Mouse (Mus musculus) cerebellum, adult (tissue): Measurements from ENCODE around the gene Krt42.
"Not testable (repeated sequence)": the region's sequence is repeated elsewhere in the genome, so short reads cannot be mapped to it uniquely, and the experiment has no call there.

Source experiments
- ATAC-seq: cut with Nextera tagmentation; 2 replicates; pipeline ENCODE4 v1.9.2; 2017; ENCODE audit warnings: mild to moderate bottlenecking, moderate library complexity, mixed read lengths; ENCODE audit not compliant: insufficient number of reproducible peaks, low FRiP score, low TSS enrichment

Gene Krt42

GRCm38 (mm10) chr11:100281596-100282544 lies 12.2 kb upstream of the Krt42 start:
- no peak; the same call in 1 of the 2 replicates for ATAC-seq

GRCm38 (mm10) chr11:100278759-100279158 lies 9.1 kb upstream of the Krt42 start:
- no peak for ATAC-seq

GRCm38 (mm10) chr11:100277726-100278480 lies 8.2 kb upstream of the Krt42 start:
- no peak for ATAC-seq

GRCm38 (mm10) chr11:100275466-100275865 lies 5.8 kb upstream of the Krt42 start:
- no peak for ATAC-seq

GRCm38 (mm10) chr11:100274719-100275118 lies 5.0 kb upstream of the Krt42 start:
- ATAC-seq, result no peak

GRCm38 (mm10) chr11:100271878-100272277 lies 2.2 kb upstream of the Krt42 start:
- no peak for ATAC-seq

- ATAC-seq, result no peak
Measured at GRCm38 (mm10) chr11:100262058-100262980, 7.4 kb downstream of the Krt42 start.

GRCm38 (mm10) chr11:100261235-100261605 lies 8.5 kb downstream of the Krt42 start:
- no peak for ATAC-seq

GRCm38 (mm10) chr11:100260514-100261234 lies 9.0 kb downstream of the Krt42 start, which contains the start of gene Krt17:
Gene Krt17, minus strand, starts transcription at chr11:100261029.
- no peak for ATAC-seq

GRCm38 (mm10) chr11:100259079-100259478 lies 10.6 kb downstream of the Krt42 start:
- no peak for ATAC-seq

- no peak for ATAC-seq
Measured at GRCm38 (mm10) chr11:100257967-100258366, 11.7 kb downstream of the Krt42 start.

GRCm38 (mm10) chr11:100255514-100255913 lies 14.2 kb downstream of the Krt42 start:
- no peak for ATAC-seq

- ATAC-seq, result no peak
Measured at GRCm38 (mm10) chr11:100254360-100255090, 15.1 kb downstream of the Krt42 start.

GRCm38 (mm10) chr11:100248852-100249465 lies 20.7 kb downstream of the Krt42 start, which contains the start of gene Krt16:
Gene Krt16, minus strand, starts transcription at chr11:100248902.
- ATAC-seq, result no peak

- ATAC-seq, result not testable (repeated sequence)
Measured at GRCm38 (mm10) chr11:100246471-100246870, 23.2 kb downstream of the Krt42 start.

- not testable (repeated sequence) for ATAC-seq
Measured at GRCm38 (mm10) chr11:100240272-100240671, 29.4 kb downstream of the Krt42 start.

GRCm38 (mm10) chr11:100221741-100222140 lies 47.9 kb downstream of the Krt42 start:
- ATAC-seq, result no peak

GRCm38 (mm10) chr11:100219304-100219703 lies 50.4 kb downstream of the Krt42 start:
- ATAC-seq, result no peak
